Mouse (Mus musculus): Measurements from ENCODE around the gene Islr2. TPM values are rescaled to one million over a fixed set of nuclear protein-coding genes. Genes with fewer than 3 reads are reported as not detected.
A peak's percentile ranks its signal among the peaks of the same experiment; 100 is the strongest.

The Islr2 gene
- polyA plus RNA-seq, 1 experiment, result 0.07 TPM

- H3ac ChIP-seq (ENCODE audit: control insufficient read depth, insufficient read length, low read depth), result no peak overlapping the region
- no peak overlapping the region for H3K4me3 ChIP-seq (ENCODE audit: insufficient read depth, poor library complexity, severe bottlenecking)
- peaks cover 25% of the 10 kb centered on the region for H3K27me3 ChIP-seq (ENCODE audit: control insufficient read depth, insufficient read depth, insufficient read length)
- no peaks in the 10 kb centered on the region for H3K79me3 ChIP-seq (ENCODE audit: low read depth)
- H3K79me2 ChIP-seq (ENCODE audit: control insufficient read depth, insufficient read depth), result no peaks in the 10 kb centered on the region
- TF ChIP-seq FOSL1 (IDR thresholded peaks at IDR 0.05; ENCODE audit: insufficient read depth, low read length, poor library complexity, severe bottlenecking), result no peak
- TF ChIP-seq MYOD1 (IDR thresholded peaks at IDR 0.05; ENCODE audit: control insufficient read depth, insufficient read length, low read depth), result no peak
- H3K36me3 ChIP-seq (ENCODE audit: control insufficient read depth, insufficient read depth), result no peaks in the 10 kb centered on the region
Measured at GRCm38 (mm10) chr9:58199381-58200269, 4.5 kb downstream of the Islr2 start.

GRCm38 (mm10) chr9:58198801-58199371 is 5.2 kb downstream of the Islr2 start:
- Histone ChIP-seq H3K4me3 (ENCODE audit: insufficient read depth, poor library complexity, severe bottlenecking) (no peak overlapping the region), H3ac (ENCODE audit: control insufficient read depth, insufficient read length, low read depth) (no peak overlapping the region), H3K27me3 (ENCODE audit: control insufficient read depth, insufficient read depth, insufficient read length) (peaks cover 25% of the 10 kb centered on the region), H3K79me2 (ENCODE audit: control insufficient read depth, insufficient read depth) (no peaks in the 10 kb centered on the region), H3K79me3 (ENCODE audit: low read depth) (no peaks in the 10 kb centered on the region), H3K36me3 (ENCODE audit: control insufficient read depth, insufficient read depth) (no peaks in the 10 kb centered on the region)
- TF ChIP-seq MYOD1 (IDR thresholded peaks at IDR 0.05; ENCODE audit: control insufficient read depth, insufficient read length, low read depth) (no peak), CTCF (IDR thresholded peaks at IDR 0.05; ENCODE audit: control insufficient read depth, insufficient read depth, insufficient read length) (no peak), CEBPB (IDR thresholded peaks at IDR 0.05; ENCODE audit: low read depth) (no peak), MYOG (IDR thresholded peaks at IDR 0.05; ENCODE audit: control insufficient read depth, extremely low read depth, insufficient read length) (no peak), USF1 (IDR thresholded peaks at IDR 0.05; ENCODE audit: low read depth) (no peak), MAX (IDR thresholded peaks at IDR 0.05) (no peak), FOSL1 (IDR thresholded peaks at IDR 0.05; ENCODE audit: insufficient read depth, low read length, poor library complexity, severe bottlenecking) (no peak)

GRCm38 (mm10) chr9:58197781-58198701 is 6.1 kb downstream of the Islr2 start:
- Histone ChIP-seq H3K36me3 (ENCODE audit: control insufficient read depth, insufficient read depth) (no peaks in the 10 kb centered on the region), H3ac (ENCODE audit: control insufficient read depth, insufficient read length, low read depth) (no peak overlapping the region), H3K27me3 (ENCODE audit: control insufficient read depth, insufficient read depth, insufficient read length) (peaks cover 25% of the 10 kb centered on the region), H3K4me3 (ENCODE audit: insufficient read depth, poor library complexity, severe bottlenecking) (no peak overlapping the region), H3K79me3 (ENCODE audit: low read depth) (no peaks in the 10 kb centered on the region), H3K79me2 (ENCODE audit: control insufficient read depth, insufficient read depth) (no peaks in the 10 kb centered on the region)
- peak; percentile 73 for TF ChIP-seq CTCF (IDR thresholded peaks at IDR 0.05; ENCODE audit: control insufficient read depth, insufficient read depth, insufficient read length)
- no peak for TF ChIP-seq CEBPB (IDR thresholded peaks at IDR 0.05; ENCODE audit: low read depth)

GRCm38 (mm10) chr9:58196610-58197567 is 7.2 kb downstream of the Islr2 start:
- Histone ChIP-seq H3ac (ENCODE audit: control insufficient read depth, insufficient read length, low read depth) (no peak overlapping the region), H3K27me3 (ENCODE audit: control insufficient read depth, insufficient read depth, insufficient read length) (peaks cover 25% of the 10 kb centered on the region), H3K79me2 (ENCODE audit: control insufficient read depth, insufficient read depth) (no peaks in the 10 kb centered on the region), H3K4me3 (ENCODE audit: insufficient read depth, poor library complexity, severe bottlenecking) (no peak overlapping the region), H3K36me3 (ENCODE audit: control insufficient read depth, insufficient read depth) (no peaks in the 10 kb centered on the region), H3K79me3 (ENCODE audit: low read depth) (no peaks in the 10 kb centered on the region)
- TF ChIP-seq MYOD1 (IDR thresholded peaks at IDR 0.05; ENCODE audit: control insufficient read depth, insufficient read length, low read depth) (no peak), FOSL1 (IDR thresholded peaks at IDR 0.05; ENCODE audit: insufficient read depth, low read length, poor library complexity, severe bottlenecking) (no peak), CTCF (IDR thresholded peaks at IDR 0.05; ENCODE audit: control insufficient read depth, insufficient read depth, insufficient read length) (no peak)

GRCm38 (mm10) chr9:58196141-58196540 is 8.0 kb downstream of the Islr2 start:
- H3K27me3 ChIP-seq (ENCODE audit: control insufficient read depth, insufficient read depth, insufficient read length), result peaks cover 21% of the 10 kb centered on the region
- no peak overlapping the region for H3ac ChIP-seq (ENCODE audit: control insufficient read depth, insufficient read length, low read depth)
- no peaks in the 10 kb centered on the region for H3K36me3 ChIP-seq (ENCODE audit: control insufficient read depth, insufficient read depth)
- H3K4me3 ChIP-seq (ENCODE audit: insufficient read depth, poor library complexity, severe bottlenecking), result no peak overlapping the region
- H3K79me2 ChIP-seq (ENCODE audit: control insufficient read depth, insufficient read depth), result no peaks in the 10 kb centered on the region
- TF ChIP-seq USF1 (IDR thresholded peaks at IDR 0.05; ENCODE audit: low read depth) (no peak), CTCF (IDR thresholded peaks at IDR 0.05; ENCODE audit: control insufficient read depth, insufficient read depth, insufficient read length) (no peak), MYOG (IDR thresholded peaks at IDR 0.05; ENCODE audit: control insufficient read depth, extremely low read depth, insufficient read length) (no peak), CEBPB (IDR thresholded peaks at IDR 0.05; ENCODE audit: low read depth) (no peak), MAX (IDR thresholded peaks at IDR 0.05) (no peak), FOSL1 (IDR thresholded peaks at IDR 0.05; ENCODE audit: insufficient read depth, low read length, poor library complexity, severe bottlenecking) (no peak), MYOD1 (IDR thresholded peaks at IDR 0.05; ENCODE audit: control insufficient read depth, insufficient read length, low read depth) (no peak)
- no peaks in the 10 kb centered on the region for H3K79me3 ChIP-seq (ENCODE audit: low read depth)

All from C2C12 (cell line).